Mouse (Mus musculus): Measurements from ENCODE around the gene Gm28048.

The Gm28048 gene

DNA sequence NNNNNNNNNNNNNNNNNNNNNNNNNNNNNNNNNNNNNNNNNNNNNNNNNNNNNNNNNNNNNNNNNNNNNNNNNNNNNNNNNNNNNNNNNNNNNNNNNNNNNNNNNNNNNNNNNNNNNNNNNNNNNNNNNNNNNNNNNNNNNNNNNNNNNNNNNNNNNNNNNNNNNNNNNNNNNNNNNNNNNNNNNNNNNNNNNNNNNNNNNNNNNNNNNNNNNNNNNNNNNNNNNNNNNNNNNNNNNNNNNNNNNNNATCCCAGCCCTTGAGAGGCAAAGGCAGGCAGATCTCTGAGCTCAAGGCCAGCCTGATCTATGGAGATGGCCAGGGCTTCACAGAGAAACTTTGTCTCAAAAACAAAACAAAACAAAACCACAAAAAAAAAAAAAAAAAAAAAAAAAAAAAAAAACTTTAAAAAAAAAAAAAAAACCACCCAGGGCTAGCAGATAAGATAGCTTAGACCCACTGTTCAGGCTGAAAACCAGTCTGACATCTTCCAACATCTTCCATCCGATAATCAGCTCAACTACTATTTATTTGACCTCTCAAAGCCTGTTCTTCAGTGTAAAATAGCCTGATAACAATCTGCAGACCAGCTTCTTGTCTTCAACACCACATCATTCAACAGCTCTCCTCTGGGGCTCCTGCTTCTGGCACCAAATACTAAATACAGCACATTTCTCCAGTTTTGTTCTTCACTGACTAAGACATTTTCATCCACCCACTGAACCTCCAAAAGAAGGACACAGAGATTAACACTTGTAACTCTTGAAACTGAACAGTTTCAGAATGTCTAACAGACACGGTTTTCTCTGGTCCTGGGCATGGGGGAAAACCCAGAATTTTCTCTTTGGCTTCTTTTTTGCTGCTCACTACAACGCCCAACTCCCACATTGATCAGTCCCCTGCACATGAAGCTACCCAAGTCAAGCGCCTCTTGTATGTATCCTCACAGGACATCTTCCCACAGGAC, 136.9 kb downstream of the Gm28048 start:
- DNase-seq (ENCODE audit: low spot score in 2 of 2): no peak

DNA sequence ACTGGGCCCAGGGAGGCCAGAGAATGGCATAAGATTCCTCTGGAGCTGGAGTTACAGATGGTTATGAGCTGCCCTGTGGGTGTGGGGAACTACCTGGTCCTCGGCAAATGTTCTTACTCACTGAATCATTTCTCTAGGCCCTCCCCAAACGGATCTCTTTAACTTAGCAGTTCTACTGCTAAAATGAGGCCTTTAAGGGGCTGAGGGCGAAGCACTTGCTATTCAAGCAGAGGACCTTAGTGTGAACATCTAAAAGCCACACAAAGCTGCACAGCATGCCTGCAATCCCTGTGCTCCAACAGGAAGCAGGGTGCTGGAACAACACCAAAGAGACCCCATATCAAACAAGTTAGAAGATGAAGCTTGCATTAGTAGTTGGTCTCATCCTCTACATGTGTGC, 142.4 kb downstream of the Gm28048 start:
- no peak for DNase-seq (ENCODE audit: low spot score in 2 of 2)

- DNase-seq (ENCODE audit: low spot score in 2 of 2): no peak
These were observed 143.5 kb downstream of the Gm28048 start for GRCm38 (mm10) chr11:22838361-22838760.

GRCm38 (mm10) chr11:22836269-22836668, 145.6 kb downstream of the Gm28048 start:
- no peak for DNase-seq (ENCODE audit: low spot score in 2 of 2)

DNA sequence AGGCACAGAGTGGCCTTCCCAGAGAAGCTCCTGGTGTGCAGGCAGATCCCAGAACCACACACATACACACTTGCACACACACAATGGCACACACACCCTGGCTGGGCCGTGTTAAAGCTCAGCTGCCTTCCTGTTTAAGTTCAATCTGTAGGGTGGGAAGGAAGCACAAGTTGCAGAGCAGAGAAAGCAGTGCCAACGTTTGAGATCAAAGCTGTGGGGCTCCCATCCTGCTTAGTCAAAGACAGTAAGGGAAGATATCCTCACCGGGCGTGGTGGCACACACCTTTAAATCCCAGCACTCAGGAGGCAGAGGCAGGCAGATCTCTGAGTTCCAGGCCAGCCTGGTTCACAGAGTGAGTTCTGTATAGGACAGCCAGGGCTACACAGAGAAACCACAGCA, 149.3 kb downstream of the Gm28048 start:
- DNase-seq (ENCODE audit: low spot score in 2 of 2): no peak

GRCm38 (mm10) chr11:22831916-22832315, 150.0 kb downstream of the Gm28048 start:
- DNase-seq (ENCODE audit: low spot score in 2 of 2): no peak

GRCm38 (mm10) chr11:22830684-22831083, 151.2 kb downstream of the Gm28048 start:
- no peak for DNase-seq (ENCODE audit: low spot score in 2 of 2)

DNA sequence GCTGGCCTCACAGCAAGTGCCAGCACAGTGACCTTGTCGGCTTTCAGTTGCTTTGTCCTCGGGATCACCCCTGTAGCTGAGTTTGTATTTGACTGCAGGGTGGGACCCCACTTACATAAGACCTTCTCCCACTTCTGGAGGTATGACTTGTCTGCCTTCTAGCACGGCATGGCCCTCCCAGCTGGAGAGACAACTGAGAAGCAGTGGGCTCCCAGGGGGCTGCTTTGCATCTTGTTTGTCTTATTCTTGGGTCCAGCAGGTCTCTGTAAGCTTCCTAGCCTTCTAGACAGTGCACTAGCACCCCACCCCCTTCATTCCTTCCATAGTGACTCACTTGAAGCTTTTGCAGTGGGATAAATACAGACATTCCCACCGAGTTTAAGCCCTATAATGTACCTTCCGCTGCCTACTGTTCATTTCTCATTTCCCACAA, 151.7 kb downstream of the Gm28048 start:
- DNase-seq (ENCODE audit: low spot score in 2 of 2): no peak

- no peak for DNase-seq (ENCODE audit: low spot score in 2 of 2)
These were observed 152.8 kb downstream of the Gm28048 start for GRCm38 (mm10) chr11:22828988-22829632.

DNA sequence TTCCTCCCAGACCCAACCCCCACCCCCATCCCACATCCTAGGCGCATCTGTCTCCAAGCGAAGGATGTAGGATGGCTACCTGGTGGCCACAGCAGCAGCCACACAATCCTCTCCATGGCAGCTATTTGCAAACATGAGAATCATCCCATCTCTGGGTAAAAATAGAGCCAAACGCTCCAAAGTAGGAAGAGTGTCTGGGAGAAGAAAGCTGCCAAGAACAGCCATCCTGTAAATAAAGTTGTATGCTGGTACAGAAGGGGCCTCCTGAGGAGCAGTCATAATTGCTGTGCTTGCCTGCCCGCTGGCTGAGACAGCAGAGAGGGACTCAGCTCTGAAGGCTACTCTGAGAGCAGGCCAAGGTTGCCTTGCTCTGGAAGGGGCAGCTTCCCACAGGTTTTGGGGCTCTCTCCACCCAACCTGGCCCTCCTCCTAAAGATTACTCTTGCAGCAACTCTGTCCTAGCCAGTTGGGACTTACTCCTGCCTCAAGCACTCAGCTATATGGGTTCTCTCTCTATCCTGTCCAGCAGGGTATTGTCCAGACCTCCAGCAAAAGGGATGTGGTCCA, 154.3 kb downstream of the Gm28048 start:
- DNase-seq (ENCODE audit: low spot score in 2 of 2): no peak

DNA sequence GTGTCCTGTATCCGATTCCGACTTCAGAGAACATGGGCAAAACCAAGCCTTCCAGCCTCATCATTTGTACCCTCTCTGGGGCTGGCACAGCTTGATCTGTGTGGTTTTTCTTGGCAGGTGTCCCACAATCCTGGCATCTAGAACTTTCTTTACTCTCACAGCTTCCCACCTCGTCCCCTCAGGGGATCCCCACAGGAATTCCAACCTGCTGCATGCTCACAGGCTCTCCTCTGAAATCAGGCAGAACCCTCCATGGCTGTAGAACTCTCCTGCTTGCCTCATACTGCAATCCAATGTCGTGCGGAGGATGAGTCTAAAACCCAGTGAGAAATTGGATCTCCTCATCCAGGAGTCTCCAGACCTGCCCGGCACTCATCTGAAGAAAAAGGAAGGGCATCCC, 155.2 kb downstream of the Gm28048 start:
- DNase-seq (ENCODE audit: low spot score in 2 of 2): no peak

GRCm38 (mm10) chr11:22826051-22826450, 155.8 kb downstream of the Gm28048 start:
- DNase-seq (ENCODE audit: low spot score in 2 of 2): no peak

- no peak for DNase-seq (ENCODE audit: low spot score in 2 of 2)
These were observed 156.3 kb downstream of the Gm28048 start for GRCm38 (mm10) chr11:22825548-22825947.

GRCm38 (mm10) chr11:22824049-22824705, 157.7 kb downstream of the Gm28048 start:
- no peak for DNase-seq (ENCODE audit: low spot score in 2 of 2)

GRCm38 (mm10) chr11:22821243-22821642, 160.6 kb downstream of the Gm28048 start:
- DNase-seq (ENCODE audit: low spot score in 2 of 2): no peak

DNA sequence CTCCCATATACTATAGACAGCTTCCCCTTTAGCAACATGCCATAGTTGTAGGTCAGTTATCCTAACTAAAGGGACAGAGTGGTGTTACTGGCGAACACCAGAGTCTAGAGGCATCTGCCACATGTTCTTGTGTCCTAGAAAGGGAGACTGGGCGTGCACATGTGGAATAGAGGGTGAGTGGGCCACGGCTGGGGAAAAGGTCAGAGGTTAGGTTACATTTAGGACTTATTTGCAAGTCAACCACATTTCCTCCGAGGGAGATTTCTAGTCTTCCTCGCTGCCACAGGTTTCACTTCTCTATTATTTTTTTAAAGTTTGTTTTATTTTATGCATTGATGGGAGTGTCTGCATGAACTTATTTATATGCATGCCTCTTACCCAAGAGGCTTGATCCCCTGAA, 163.5 kb downstream of the Gm28048 start:
- no peak for DNase-seq (ENCODE audit: low spot score in 2 of 2)

DNA sequence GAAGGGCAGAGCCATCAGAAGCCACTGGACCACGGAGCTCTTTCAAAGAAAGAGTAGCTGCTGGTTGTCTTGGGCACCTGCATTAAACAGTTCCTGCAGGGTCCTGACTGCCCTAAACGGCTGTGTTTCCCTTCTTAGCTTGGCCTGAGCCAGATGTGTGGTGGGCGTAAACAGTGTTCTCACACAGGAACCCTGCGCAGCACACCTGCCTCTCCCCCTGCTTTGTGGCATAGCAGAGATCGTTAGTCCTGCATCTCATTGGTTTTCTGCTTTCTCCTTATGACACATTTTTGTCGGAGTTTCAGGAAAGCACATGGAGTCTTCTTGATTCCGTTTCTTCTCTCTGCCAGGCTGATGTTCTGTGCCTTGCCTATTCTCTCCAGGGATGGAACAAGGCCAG, 166.0 kb downstream of the Gm28048 start:
- DNase-seq (ENCODE audit: low spot score in 2 of 2): no peak

DNA sequence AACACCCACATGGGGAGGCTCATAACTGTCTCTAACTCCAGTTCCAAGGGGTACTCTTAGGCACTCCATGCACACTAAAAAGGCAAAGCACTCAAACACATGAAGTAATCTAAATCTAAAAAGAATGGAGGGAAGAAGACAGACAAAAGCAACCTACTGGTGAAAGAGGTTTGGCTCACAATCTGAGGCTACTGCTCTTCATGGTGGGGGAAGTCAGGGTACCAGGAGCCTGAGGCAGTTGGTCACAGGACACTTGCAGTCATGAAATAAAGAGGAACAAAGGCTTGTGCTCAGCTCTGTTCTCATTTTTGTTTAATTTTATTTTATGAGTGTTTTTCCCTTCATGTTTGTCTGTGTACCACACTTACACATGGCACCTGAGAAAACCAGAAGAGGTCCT, 166.7 kb downstream of the Gm28048 start:
- no peak for DNase-seq (ENCODE audit: low spot score in 2 of 2)

- no peak for DNase-seq (ENCODE audit: low spot score in 2 of 2)
These were observed 167.8 kb downstream of the Gm28048 start for GRCm38 (mm10) chr11:22813921-22814704.

DNA sequence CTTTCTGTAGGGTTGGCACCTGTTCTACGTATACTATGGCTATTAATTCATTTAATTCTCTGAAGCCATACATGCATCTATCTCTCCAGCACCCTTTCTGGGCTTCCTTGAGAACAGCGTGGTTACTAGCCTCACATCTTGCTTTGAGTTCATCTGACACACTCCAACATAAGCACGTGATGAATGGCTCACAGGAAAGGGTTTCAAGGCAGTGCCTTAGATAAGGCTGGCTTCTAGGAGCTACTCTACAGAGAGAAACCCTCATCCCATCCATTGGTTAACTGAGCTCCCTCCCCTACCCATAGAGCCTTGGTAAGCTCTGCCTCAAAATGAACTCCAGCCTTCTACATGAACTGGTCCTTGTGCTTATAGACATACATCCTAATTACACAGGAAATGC, 168.5 kb downstream of the Gm28048 start:
- no peak for DNase-seq (ENCODE audit: low spot score in 2 of 2)

DNA sequence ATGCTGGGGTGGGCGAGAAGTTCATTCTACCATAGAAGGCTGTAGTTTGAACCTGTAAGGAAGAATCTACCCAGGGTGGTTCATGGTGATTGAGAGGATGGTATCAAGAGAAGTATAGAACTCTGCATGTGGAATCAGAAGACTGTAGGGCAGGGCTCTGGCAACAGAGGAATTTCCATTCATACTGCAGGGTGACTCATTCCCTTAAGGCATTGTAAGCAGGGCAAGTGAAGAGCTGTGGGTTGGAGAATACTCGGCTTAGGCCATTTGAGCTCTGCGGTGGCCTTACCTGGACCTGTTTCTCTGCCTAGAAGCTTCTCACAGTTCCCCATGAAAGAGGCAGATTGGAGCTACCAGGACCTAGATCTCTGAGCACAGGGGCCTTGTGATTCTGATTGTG, 170.5 kb downstream of the Gm28048 start:
- DNase-seq (ENCODE audit: low spot score in 2 of 2): no peak

Measured in spleen, postnatal 4 days (tissue).